Mouse (Mus musculus) G1E (cell line): Measurements from ENCODE around the gene Pum2.
"Not testable (repeated sequence)": the region's sequence is repeated elsewhere in the genome, so short reads cannot be mapped to it uniquely, and the experiment has no call there.

Experiments used
- CTCF ChIP-seq: IDR thresholded peaks from 2 replicates; pipeline ENCODE4 v1.5.1; 2012; ENCODE audit warnings: low read depth, low read length, inconsistent platforms, mixed read lengths
- GATA1 ChIP-seq: IDR thresholded peaks from 2 replicates; pipeline ENCODE4 v1.6.1; 2012; ENCODE audit warnings: borderline replicate concordance, low read length, inconsistent platforms, mixed read lengths
- TAL1 ChIP-seq: conservative IDR thresholded peaks from 2 replicates; pipeline ENCODE4 v1.6.1; 2012; ENCODE audit warnings: low read depth, low read length, inconsistent platforms, mixed read lengths

GRCm38 (mm10) chr12:8638411-8639087, 35.4 kb upstream of the Pum2 start:
- not testable (repeated sequence) for TF ChIP-seq TAL1, GATA1
- TF ChIP-seq CTCF, result peak; percentile 63
